Mouse (Mus musculus) testis, adult 2 months (tissue): Measurements from ENCODE around the gene Stil.

Experiments
- CTCF ChIP-seq: fragments of 200-500 bp; IDR thresholded peaks from 2 replicates; pipeline ENCODE4 v1.5.1; 2012; ENCODE audit warnings: low read depth, mild to moderate bottlenecking, inconsistent platforms, low read length, moderate library complexity; ENCODE audit not compliant: control insufficient read depth, insufficient read depth, insufficient replicate concordance
- POLR2A ChIP-seq: fragments of 200-500 bp; IDR thresholded peaks from 2 replicates; pipeline ENCODE4 v1.6.1; 2012; ENCODE audit warnings: low read depth, mild to moderate bottlenecking, inconsistent platforms, low read length, moderate library complexity; ENCODE audit not compliant: control insufficient read depth

- TF ChIP-seq CTCF (no peak), POLR2A (no peak)
Observed at GRCm38 (mm10) chr4:115088611-115089338, 88.8 kb downstream of the Stil start, which contains the start of gene Pdzk1ip1.
